Mouse (Mus musculus): ENCODE results near the gene Ushbp1. TPM values are rescaled to one million over a fixed set of nuclear protein-coding genes. Genes with fewer than 3 reads are reported as not detected.

Ushbp1 gene
- polyA plus RNA-seq, 1 experiment from 2014 or later, result 10.8 TPM

GRCm38 (mm10) chr8:71368366-71368765 lies 27.2 kb downstream of the Ushbp1 start:
- Histone ChIP-seq H3K4me3 (ENCODE audit: control insufficient read depth in 1 of 2, insufficient read depth in 1 of 2, low read depth in 1 of 2, low read length in 2 of 2) (no peak overlapping the region), H3K27me3 (ENCODE audit: control insufficient read depth, insufficient read depth, low read length) (no peaks in the 10 kb centered on the region), H3K36me3 (ENCODE audit: control insufficient read depth, insufficient read depth, low read length) (peaks cover 17% of the 10 kb centered on the region), H3K27ac (replicated peaks in 1 of 2; ENCODE audit: control insufficient read depth in 1 of 2, insufficient read depth in 1 of 2, low read depth in 2 of 2, low read length in 2 of 2) (peak overlapping the region in 1 of 2 experiments; percentile 95; a peak in 1 of 4 replicates), H3K9ac (ENCODE audit: low read length) (peak overlapping the region; percentile 86; the same call in 1 of the 2 replicates), H3K4me2 (ENCODE audit: low read length) (peak overlapping the region; percentile 70), H3K4me1 (ENCODE audit: control insufficient read depth in 2 of 2, insufficient read depth in 2 of 2, low read length in 2 of 2) (peaks cover 4 to 24% of the 10 kb centered on the region in 2 experiments), H3K9me3 (ENCODE audit: control insufficient read depth, low read length) (no peaks in the 10 kb centered on the region)
- no peak for ATAC-seq (ENCODE audit: insufficient number of reproducible peaks, insufficient read depth, low FRiP score, low read depth)

- H3K9ac ChIP-seq (ENCODE audit: low read length), result peak overlapping the region; percentile 86
- peak overlapping the region; percentile 66 to 80 for H3K4me3 ChIP-seq (ENCODE audit: control insufficient read depth in 1 of 2, insufficient read depth in 1 of 2, low read depth in 1 of 2, low read length in 2 of 2)
- H3K4me1 ChIP-seq (ENCODE audit: control insufficient read depth in 2 of 2, insufficient read depth in 2 of 2, low read length in 2 of 2), result peaks cover 4 to 24% of the 10 kb centered on the region in 2 experiments
- H3K9me3 ChIP-seq (ENCODE audit: control insufficient read depth, low read length), result no peaks in the 10 kb centered on the region
- peaks cover 14% of the 10 kb centered on the region for H3K36me3 ChIP-seq (ENCODE audit: control insufficient read depth, insufficient read depth, low read length)
- H3K27ac ChIP-seq (replicated peaks in 1 of 2; ENCODE audit: control insufficient read depth in 1 of 2, insufficient read depth in 1 of 2, low read depth in 2 of 2, low read length in 2 of 2), result peak overlapping the region; percentile 89 to 95
- H3K27me3 ChIP-seq (ENCODE audit: control insufficient read depth, insufficient read depth, low read length), result no peaks in the 10 kb centered on the region
- H3K4me2 ChIP-seq (ENCODE audit: low read length), result peak overlapping the region; percentile 70
- WGBS, result 40% methylated on average over 17 of the region's 17 CpGs
- ATAC-seq (ENCODE audit: insufficient number of reproducible peaks, insufficient read depth, low FRiP score, low read depth), result no peak; the same call in 1 of the 2 replicates
These were observed 27.9 kb downstream of the Ushbp1 start for GRCm38 (mm10) chr8:71367529-71368176.

GRCm38 (mm10) chr8:71366771-71367528 lies 28.7 kb downstream of the Ushbp1 start, which contains the start of gene Use1:
TSS of gene Use1 (plus strand) at chr8:71366848.
- peak within 1 kb of the TSS; percentile 86 for H3K9ac ChIP-seq (ENCODE audit: low read length)
- H3K4me1 ChIP-seq (ENCODE audit: control insufficient read depth in 2 of 2, insufficient read depth in 2 of 2, low read length in 2 of 2), result peaks cover 4 to 24% of the 10 kb centered on the region in 2 experiments
- H3K27ac ChIP-seq (replicated peaks in 1 of 2; ENCODE audit: control insufficient read depth in 1 of 2, insufficient read depth in 1 of 2, low read depth in 2 of 2, low read length in 2 of 2), result peak within 1 kb of the TSS; percentile 89 to 95
- peak; percentile 74; the same call in 1 of the 2 replicates for ATAC-seq (ENCODE audit: insufficient number of reproducible peaks, insufficient read depth, low FRiP score, low read depth)
- peaks cover 14% of the 10 kb centered on the region for H3K36me3 ChIP-seq (ENCODE audit: control insufficient read depth, insufficient read depth, low read length)
- peak within 1 kb of the TSS; percentile 66 to 80 for H3K4me3 ChIP-seq (ENCODE audit: control insufficient read depth in 1 of 2, insufficient read depth in 1 of 2, low read depth in 1 of 2, low read length in 2 of 2)
- no peaks in the 10 kb centered on the region for H3K9me3 ChIP-seq (ENCODE audit: control insufficient read depth, low read length)
- no peaks in the 10 kb centered on the region for H3K27me3 ChIP-seq (ENCODE audit: control insufficient read depth, insufficient read depth, low read length)
- under 1% methylated on average over 56 of the region's 56 CpGs for WGBS
- peak within 1 kb of the TSS; percentile 70 for H3K4me2 ChIP-seq (ENCODE audit: low read length)

- Histone ChIP-seq H3K36me3 (ENCODE audit: control insufficient read depth, insufficient read depth, low read length) (peaks cover 86% of the 10 kb centered on the region), H3K9ac (ENCODE audit: low read length) (no peak overlapping the region)
- ATAC-seq (ENCODE audit: insufficient number of reproducible peaks, insufficient read depth, low FRiP score, low read depth), result no peak
These were observed 37.6 kb downstream of the Ushbp1 start for GRCm38 (mm10) chr8:71358026-71358425.

GRCm38 (mm10) chr8:71351520-71351919 lies 44.1 kb downstream of the Ushbp1 start:
- H3K4me3 ChIP-seq (ENCODE audit: control insufficient read depth in 1 of 2, insufficient read depth in 1 of 2, low read depth in 1 of 2, low read length in 2 of 2), result no peak overlapping the region
- no peaks in the 10 kb centered on the region for H3K4me1 ChIP-seq (ENCODE audit: control insufficient read depth in 2 of 2, insufficient read depth in 2 of 2, low read length in 2 of 2)
- H3K4me2 ChIP-seq (ENCODE audit: low read length), result no peak overlapping the region
- no peak overlapping the region for H3K9ac ChIP-seq (ENCODE audit: low read length)
- no peak overlapping the region for H3K27ac ChIP-seq (replicated peaks in 1 of 2; ENCODE audit: control insufficient read depth in 1 of 2, insufficient read depth in 1 of 2, low read depth in 2 of 2, low read length in 2 of 2)
- H3K27me3 ChIP-seq (ENCODE audit: control insufficient read depth, insufficient read depth, low read length), result no peaks in the 10 kb centered on the region
- WGBS, result 96% methylated on average over 1 of the region's 1 CpGs
- H3K36me3 ChIP-seq (ENCODE audit: control insufficient read depth, insufficient read depth, low read length), result peaks cover 98% of the 10 kb centered on the region
- H3K9me3 ChIP-seq (ENCODE audit: control insufficient read depth, low read length), result no peaks in the 10 kb centered on the region
- ATAC-seq (ENCODE audit: insufficient number of reproducible peaks, insufficient read depth, low FRiP score, low read depth), result no peak

More at GRCm38 (mm10) chr8:71358026-71358425, 37.6 kb downstream of the Ushbp1 start:
- Histone ChIP-seq H3K27ac (replicated peaks in 1 of 2; ENCODE audit: control insufficient read depth in 1 of 2, insufficient read depth in 1 of 2, low read depth in 2 of 2, low read length in 2 of 2) (no peak overlapping the region), H3K4me3 (ENCODE audit: control insufficient read depth in 1 of 2, insufficient read depth in 1 of 2, low read depth in 1 of 2, low read length in 2 of 2) (no peak overlapping the region), H3K27me3 (ENCODE audit: control insufficient read depth, insufficient read depth, low read length) (no peaks in the 10 kb centered on the region), H3K9me3 (ENCODE audit: control insufficient read depth, low read length) (no peaks in the 10 kb centered on the region), H3K4me2 (ENCODE audit: low read length) (no peak overlapping the region), H3K4me1 (ENCODE audit: control insufficient read depth in 2 of 2, insufficient read depth in 2 of 2, low read length in 2 of 2) (no peaks in the 10 kb centered on the region)
- WGBS, result 86% methylated on average over 3 of the region's 3 CpGs

GRCm38 (mm10) chr8:71351117-71351516 lies 44.5 kb downstream of the Ushbp1 start:
- H3K4me1 ChIP-seq (ENCODE audit: control insufficient read depth in 2 of 2, insufficient read depth in 2 of 2, low read length in 2 of 2), result no peaks in the 10 kb centered on the region
- H3K36me3 ChIP-seq (ENCODE audit: control insufficient read depth, insufficient read depth, low read length), result peaks cover 98% of the 10 kb centered on the region
- H3K27ac ChIP-seq (replicated peaks in 1 of 2; ENCODE audit: control insufficient read depth in 1 of 2, insufficient read depth in 1 of 2, low read depth in 2 of 2, low read length in 2 of 2), result no peak overlapping the region
- H3K9ac ChIP-seq (ENCODE audit: low read length), result no peak overlapping the region
- H3K4me3 ChIP-seq (ENCODE audit: control insufficient read depth in 1 of 2, insufficient read depth in 1 of 2, low read depth in 1 of 2, low read length in 2 of 2), result no peak overlapping the region
- 37% methylated on average over 3 of the region's 3 CpGs for WGBS
- H3K4me2 ChIP-seq (ENCODE audit: low read length), result no peak overlapping the region
- no peak for ATAC-seq (ENCODE audit: insufficient number of reproducible peaks, insufficient read depth, low FRiP score, low read depth)
- H3K27me3 ChIP-seq (ENCODE audit: control insufficient read depth, insufficient read depth, low read length), result no peaks in the 10 kb centered on the region
- no peaks in the 10 kb centered on the region for H3K9me3 ChIP-seq (ENCODE audit: control insufficient read depth, low read length)

GRCm38 (mm10) chr8:71346581-71346980 lies 49.0 kb downstream of the Ushbp1 start:
- Histone ChIP-seq H3K4me3 (ENCODE audit: control insufficient read depth in 1 of 2, insufficient read depth in 1 of 2, low read depth in 1 of 2, low read length in 2 of 2) (no peak overlapping the region), H3K27me3 (ENCODE audit: control insufficient read depth, insufficient read depth, low read length) (no peaks in the 10 kb centered on the region), H3K36me3 (ENCODE audit: control insufficient read depth, insufficient read depth, low read length) (peaks cover 98% of the 10 kb centered on the region), H3K9ac (ENCODE audit: low read length) (no peak overlapping the region), H3K9me3 (ENCODE audit: control insufficient read depth, low read length) (no peaks in the 10 kb centered on the region), H3K4me1 (ENCODE audit: control insufficient read depth in 2 of 2, insufficient read depth in 2 of 2, low read length in 2 of 2) (no peaks in the 10 kb centered on the region), H3K27ac (replicated peaks in 1 of 2; ENCODE audit: control insufficient read depth in 1 of 2, insufficient read depth in 1 of 2, low read depth in 2 of 2, low read length in 2 of 2) (no peak overlapping the region), H3K4me2 (ENCODE audit: low read length) (no peak overlapping the region)
- ATAC-seq (ENCODE audit: insufficient number of reproducible peaks, insufficient read depth, low FRiP score, low read depth), result no peak
- WGBS, result 77% methylated on average over 1 of the region's 1 CpGs

All from heart, embryonic 14.5 days (tissue).